Mouse (Mus musculus): Measurements from ENCODE around the gene Ywhab. TPM values are rescaled to one million over a fixed set of nuclear protein-coding genes. Genes with fewer than 3 reads are reported as not detected.
A peak's percentile ranks its signal among the peaks of the same experiment; 100 is the strongest.

Ywhab gene
- total RNA-seq (2014; rRNA removed) (160 and 223 TPM in 2 replicates), polyA plus RNA-seq (2015; fragmentation: Nextera tagmentation; extraction: Ambion mirVana) (649 and 656 TPM in 2 replicates)

DNA sequence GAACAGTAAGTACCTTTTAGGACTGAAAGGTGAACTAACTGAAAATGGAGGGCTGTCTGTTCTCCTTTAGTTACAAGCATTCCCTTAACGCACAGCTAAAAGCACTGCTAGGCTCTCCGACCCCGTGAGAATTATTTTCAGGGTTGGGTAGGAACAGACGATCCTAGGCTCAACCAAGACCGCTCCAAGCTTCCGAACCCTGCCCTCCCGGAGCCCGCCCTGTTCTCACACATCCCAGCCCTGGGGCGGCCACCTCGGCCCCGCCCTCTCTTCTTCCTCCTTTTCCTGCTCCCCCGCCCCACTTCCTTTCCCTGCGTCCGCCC is at the start of gene Ywhab:
Gene Ywhab, plus strand, starts transcription at position 307 of the 323 bp plus-strand sequence.
- Histone ChIP-seq H3K27me3 (ENCODE audit: insufficient read depth, low read length) (no peaks in the 10 kb centered on the region), H3K36me3 (ENCODE audit: insufficient read depth, low read length) (no peaks in the 10 kb centered on the region), H3K4me1 (ENCODE audit: insufficient read depth, low read length) (peaks cover 7% of the 10 kb centered on the region; the same call in 1 of the 2 replicates), H3K9ac (replicated peaks; ENCODE audit: low read length, poor library complexity, severe bottlenecking) (peak within 1 kb of the TSS; percentile 99), H3K27ac (ENCODE audit: low read depth, low read length) (peak within 1 kb of the TSS; percentile 96), H3K4me3 (ENCODE audit: low read depth, low read length) (peak within 1 kb of the TSS; percentile 98), H3K4me2 (ENCODE audit: low read depth, low read length, poor library complexity, severe bottlenecking) (peak within 1 kb of the TSS; percentile 58), H3K9me3 (ENCODE audit: low read length) (no peaks in the 10 kb centered on the region)
- WGBS = 0% methylated on average over 13 of the region's 14 CpGs
- DNase-seq (ENCODE audit: low spot score) (no peak), ATAC-seq (ENCODE audit: low FRiP score) (no peak)
- no peak for TF ChIP-seq CTCF (IDR thresholded peaks at IDR 0.05)

- DNase-seq (ENCODE audit: low spot score) = no peak
- H3K4me1 ChIP-seq (ENCODE audit: insufficient read depth, low read length) = no peaks in the 10 kb centered on the region
- H3K4me3 ChIP-seq (ENCODE audit: low read depth, low read length) = no peak overlapping the region
- H3K4me2 ChIP-seq (ENCODE audit: low read depth, low read length, poor library complexity, severe bottlenecking) = no peak overlapping the region
- H3K9me3 ChIP-seq (ENCODE audit: low read length) = no peaks in the 10 kb centered on the region
- H3K9ac ChIP-seq (replicated peaks; ENCODE audit: low read length, poor library complexity, severe bottlenecking) = no peak overlapping the region
- H3K27me3 ChIP-seq (ENCODE audit: insufficient read depth, low read length) = no peaks in the 10 kb centered on the region
- WGBS = 81% methylated on average over 15 of the region's 15 CpGs
- H3K27ac ChIP-seq (ENCODE audit: low read depth, low read length) = no peak overlapping the region
- TF ChIP-seq CTCF (IDR thresholded peaks at IDR 0.05) = no peak
- no peaks in the 10 kb centered on the region for H3K36me3 ChIP-seq (ENCODE audit: insufficient read depth, low read length)
- no peak for ATAC-seq (ENCODE audit: low FRiP score)
These were observed 48.5 kb upstream of the Ywhab start for GRCm38 (mm10) chr2:163946221-163946620.

DNA sequence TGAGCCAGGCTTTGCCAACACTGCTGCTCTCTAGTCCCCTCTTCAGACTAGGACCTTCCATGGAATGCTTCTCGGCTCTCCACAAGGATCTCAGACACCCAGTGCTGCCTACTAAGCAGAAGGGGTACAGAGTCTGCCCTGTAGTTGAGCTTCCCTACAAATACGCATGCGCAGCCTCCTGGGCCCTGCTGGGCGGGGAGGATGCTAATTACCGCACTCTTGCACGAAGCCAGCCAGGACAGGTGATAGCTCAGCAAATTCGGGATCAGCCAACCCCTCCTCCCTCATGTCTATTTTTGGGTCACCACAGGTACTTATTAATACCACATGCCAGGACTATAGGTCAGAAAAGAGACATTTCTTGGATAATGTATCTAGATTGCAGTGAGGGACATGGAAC is 46.8 kb upstream of the Ywhab start:
- ATAC-seq (ENCODE audit: low FRiP score) (no peak), DNase-seq (ENCODE audit: low spot score) (no peak)
- Histone ChIP-seq H3K36me3 (ENCODE audit: insufficient read depth, low read length) (no peaks in the 10 kb centered on the region), H3K9ac (replicated peaks; ENCODE audit: low read length, poor library complexity, severe bottlenecking) (no peak overlapping the region), H3K4me1 (ENCODE audit: insufficient read depth, low read length) (no peaks in the 10 kb centered on the region), H3K4me3 (ENCODE audit: low read depth, low read length) (no peak overlapping the region), H3K9me3 (ENCODE audit: low read length) (no peaks in the 10 kb centered on the region), H3K27ac (ENCODE audit: low read depth, low read length) (no peak overlapping the region), H3K27me3 (ENCODE audit: insufficient read depth, low read length) (no peaks in the 10 kb centered on the region), H3K4me2 (ENCODE audit: low read depth, low read length, poor library complexity, severe bottlenecking) (no peak overlapping the region)
- no peak for TF ChIP-seq CTCF (IDR thresholded peaks at IDR 0.05)
- WGBS = 69% methylated on average over 7 of the region's 7 CpGs

- 25% methylated on average over 4 of the region's 4 CpGs for WGBS
- H3K27me3 ChIP-seq (ENCODE audit: insufficient read depth, low read length) = no peaks in the 10 kb centered on the region
- ATAC-seq (ENCODE audit: low FRiP score) (no peak), DNase-seq (ENCODE audit: low spot score) (peak; percentile 76)
- TF ChIP-seq CTCF (IDR thresholded peaks at IDR 0.05) = peak; percentile 94
- no peaks in the 10 kb centered on the region for H3K36me3 ChIP-seq (ENCODE audit: insufficient read depth, low read length)
- no peak overlapping the region for H3K4me3 ChIP-seq (ENCODE audit: low read depth, low read length)
- no peaks in the 10 kb centered on the region for H3K4me1 ChIP-seq (ENCODE audit: insufficient read depth, low read length)
- H3K9ac ChIP-seq (replicated peaks; ENCODE audit: low read length, poor library complexity, severe bottlenecking) = no peak overlapping the region
- H3K27ac ChIP-seq (ENCODE audit: low read depth, low read length) = no peak overlapping the region
- H3K4me2 ChIP-seq (ENCODE audit: low read depth, low read length, poor library complexity, severe bottlenecking) = no peak overlapping the region
- no peaks in the 10 kb centered on the region for H3K9me3 ChIP-seq (ENCODE audit: low read length)
These were observed 43.0 kb upstream of the Ywhab start for GRCm38 (mm10) chr2:163951770-163952169.

GRCm38 (mm10) chr2:163953622-163954310 is 41.0 kb upstream of the Ywhab start:
- no peak overlapping the region for H3K4me2 ChIP-seq (ENCODE audit: low read depth, low read length, poor library complexity, severe bottlenecking)
- no peaks in the 10 kb centered on the region for H3K4me1 ChIP-seq (ENCODE audit: insufficient read depth, low read length)
- H3K27me3 ChIP-seq (ENCODE audit: insufficient read depth, low read length) = no peaks in the 10 kb centered on the region
- no peaks in the 10 kb centered on the region for H3K9me3 ChIP-seq (ENCODE audit: low read length)
- H3K36me3 ChIP-seq (ENCODE audit: insufficient read depth, low read length) = no peaks in the 10 kb centered on the region
- ATAC-seq (ENCODE audit: low FRiP score) (no peak), DNase-seq (ENCODE audit: low spot score) (no peak)
- WGBS = 78% methylated on average over 7 of the region's 7 CpGs
- no peak for TF ChIP-seq CTCF (IDR thresholded peaks at IDR 0.05)
- no peak overlapping the region for H3K9ac ChIP-seq (replicated peaks; ENCODE audit: low read length, poor library complexity, severe bottlenecking)
- no peak overlapping the region for H3K4me3 ChIP-seq (ENCODE audit: low read depth, low read length)
- no peak overlapping the region for H3K27ac ChIP-seq (ENCODE audit: low read depth, low read length)

GRCm38 (mm10) chr2:163964606-163965560 is 29.9 kb upstream of the Ywhab start:
- ATAC-seq (ENCODE audit: low FRiP score) (no peak), DNase-seq (ENCODE audit: low spot score) (peak; percentile 66)
- H3K4me1 ChIP-seq (ENCODE audit: insufficient read depth, low read length) = no peaks in the 10 kb centered on the region
- no peak overlapping the region for H3K4me2 ChIP-seq (ENCODE audit: low read depth, low read length, poor library complexity, severe bottlenecking)
- no peak overlapping the region for H3K4me3 ChIP-seq (ENCODE audit: low read depth, low read length)
- 64% methylated on average over 19 of the region's 19 CpGs for WGBS
- H3K27ac ChIP-seq (ENCODE audit: low read depth, low read length) = no peak overlapping the region
- H3K27me3 ChIP-seq (ENCODE audit: insufficient read depth, low read length) = no peaks in the 10 kb centered on the region
- no peaks in the 10 kb centered on the region for H3K9me3 ChIP-seq (ENCODE audit: low read length)
- no peak overlapping the region for H3K9ac ChIP-seq (replicated peaks; ENCODE audit: low read length, poor library complexity, severe bottlenecking)
- H3K36me3 ChIP-seq (ENCODE audit: insufficient read depth, low read length) = no peaks in the 10 kb centered on the region
- no peak for TF ChIP-seq CTCF (IDR thresholded peaks at IDR 0.05)
